Mouse (Mus musculus): ENCODE results near the gene Hoxd9.

- TF ChIP-seq CTCF (IDR thresholded peaks at IDR 0.05; ENCODE audit: low read depth), result no peak
- no peak for TF ChIP-seq EP300 (optimal IDR thresholded peaks at IDR 0.05)
Measured at GRCm38 (mm10) chr2:74690338-74690716, 7.2 kb upstream of the Hoxd9 start.
